Mouse (Mus musculus) myocyte (in vitro differentiated cells): ENCODE results near the gene Pdzd2. TPM values are rescaled to one million over a fixed set of nuclear protein-coding genes. Genes with fewer than 3 reads are reported as not detected.

Source experiments
- H3K27me3 ChIP-seq: one replicate; pipeline ENCODE4 v1.6.1; 2011; ENCODE audit not compliant: control insufficient read depth, insufficient read depth, insufficient read length
- H3K36me3 ChIP-seq: one replicate; pipeline ENCODE4 v1.6.1; 2011; ENCODE audit not compliant: control insufficient read depth, insufficient read depth
- H3K4me2 ChIP-seq: one replicate; pipeline ENCODE4 v1.6.1; 2011; ENCODE audit warnings: low read depth, control low read depth
- H3K4me3 ChIP-seq: one replicate; pipeline ENCODE4 v1.5.1; 2011; ENCODE audit warnings: mild to moderate bottlenecking, control low read depth, moderate library complexity
- H3K79me2 ChIP-seq: one replicate; pipeline ENCODE4 v1.6.1; 2011; ENCODE audit not compliant: control insufficient read depth, insufficient read depth
- H3ac ChIP-seq: one replicate; pipeline ENCODE4 v1.6.1; 2011; ENCODE audit not compliant: control insufficient read depth, insufficient read length
- CEBPB ChIP-seq: IDR thresholded peaks from 2 replicates; pipeline ENCODE4 v1.6.1; 2011; ENCODE audit warnings: mild to moderate bottlenecking, moderate library complexity; ENCODE audit not compliant: poor library complexity, insufficient read depth, severe bottlenecking
- E2F4 ChIP-seq: IDR thresholded peaks from one replicate; pipeline ENCODE4 v1.6.1; 2011; ENCODE audit warnings: mild to moderate bottlenecking, control low read depth, moderate library complexity; ENCODE audit not compliant: insufficient read depth
- MAX ChIP-seq: IDR thresholded peaks from one replicate; pipeline ENCODE4 v1.6.1; 2011; ENCODE audit warnings: low read depth, mild to moderate bottlenecking, control low read depth
- MYOD1 ChIP-seq, 3 experiments: IDR thresholded peaks; one replicate each; pipeline ENCODE4 v1.6.1; 2011; ENCODE audit warnings: control low read depth in 2 of 3, low read depth in 2 of 3, mild to moderate bottlenecking in 2 of 3, moderate library complexity in 1 of 3; ENCODE audit not compliant: insufficient read length in 2 of 3, control insufficient read depth in 1 of 3
- MYOG ChIP-seq, 3 experiments: IDR thresholded peaks; one replicate each; pipeline ENCODE4 v1.6.1; 2011; ENCODE audit warnings: control low read depth in 2 of 3, low read depth in 2 of 3, mild to moderate bottlenecking in 2 of 3; ENCODE audit not compliant: insufficient read length in 2 of 3, control insufficient read depth in 1 of 3, insufficient read depth in 1 of 3
- POLR2A ChIP-seq: IDR thresholded peaks from one replicate; pipeline ENCODE4 v1.6.1; 2011; ENCODE audit warnings: low read depth, mild to moderate bottlenecking, control low read depth, moderate library complexity; ENCODE audit not compliant: insufficient read length
- POLR2AphosphoS2 ChIP-seq: IDR thresholded peaks from one replicate; pipeline ENCODE4 v1.6.1; 2011; ENCODE audit warnings: low read depth, control low read depth; ENCODE audit not compliant: insufficient read length
- REST ChIP-seq: IDR thresholded peaks from one replicate; pipeline ENCODE4 v1.6.1; 2011; ENCODE audit warnings: mild to moderate bottlenecking, control low read depth, moderate library complexity; ENCODE audit not compliant: insufficient read depth, insufficient read length
- SRF ChIP-seq: IDR thresholded peaks from one replicate; pipeline ENCODE4 v1.6.1; 2011; ENCODE audit warnings: low read depth; ENCODE audit not compliant: control insufficient read depth, insufficient read length
- TCF12 ChIP-seq: IDR thresholded peaks from one replicate; pipeline ENCODE4 v1.6.1; 2011; ENCODE audit warnings: mild to moderate bottlenecking, control low read depth; ENCODE audit not compliant: poor library complexity, insufficient read depth, severe bottlenecking
- TCF3 ChIP-seq: IDR thresholded peaks from one replicate; pipeline ENCODE4 v1.6.1; 2011; ENCODE audit warnings: low read depth, control low read depth; ENCODE audit not compliant: insufficient read length
- USF1 ChIP-seq: IDR thresholded peaks from one replicate; pipeline ENCODE4 v1.6.1; 2011; ENCODE audit warnings: low read depth, mild to moderate bottlenecking, control low read depth, moderate library complexity
- polyA plus RNA-seq: library from polyadenylated mRNA; unstranded; fragments of >200 nt; fragmentation: generic; extraction: Trizol; gene quantifications from one replicate; pipeline ENCODE4 v1.2.1, GENCODE M21; 2012; ENCODE audit warnings: missing spikeins

The Pdzd2 gene
- polyA plus RNA-seq, 1 experiment, result 0.01 TPM

- H3K4me2 ChIP-seq, result no peak overlapping the region
- TF ChIP-seq TCF12, result no peak
- TF ChIP-seq SRF, result no peak
- no peak for TF ChIP-seq MAX
- no peak for TF ChIP-seq MYOD1 (IDR thresholded peaks at IDR 0.05; ENCODE audit: control insufficient read depth in 1 of 3, insufficient read length in 2 of 3, low read depth in 2 of 3)
- TF ChIP-seq POLR2AphosphoS2, result no peak
- TF ChIP-seq MYOG (IDR thresholded peaks at IDR 0.05; ENCODE audit: control insufficient read depth in 1 of 3, insufficient read depth in 1 of 3, insufficient read length in 2 of 3, low read depth in 2 of 3), result no peak
- TF ChIP-seq E2F4, result no peak
- TF ChIP-seq REST, result no peak
- TF ChIP-seq CEBPB, result no peak
- no peak for TF ChIP-seq USF1
- no peak for TF ChIP-seq TCF3
- no peak for TF ChIP-seq POLR2A
- H3K27me3 ChIP-seq, result peaks cover 19% of the 10 kb centered on the region
- no peak overlapping the region for H3ac ChIP-seq
- no peaks in the 10 kb centered on the region for H3K36me3 ChIP-seq
- no peaks in the 10 kb centered on the region for H3K79me2 ChIP-seq
- H3K4me3 ChIP-seq, result no peak overlapping the region
Observed at GRCm38 (mm10) chr15:12424187-12424586, 315.5 kb downstream of the Pdzd2 start.

DNA sequence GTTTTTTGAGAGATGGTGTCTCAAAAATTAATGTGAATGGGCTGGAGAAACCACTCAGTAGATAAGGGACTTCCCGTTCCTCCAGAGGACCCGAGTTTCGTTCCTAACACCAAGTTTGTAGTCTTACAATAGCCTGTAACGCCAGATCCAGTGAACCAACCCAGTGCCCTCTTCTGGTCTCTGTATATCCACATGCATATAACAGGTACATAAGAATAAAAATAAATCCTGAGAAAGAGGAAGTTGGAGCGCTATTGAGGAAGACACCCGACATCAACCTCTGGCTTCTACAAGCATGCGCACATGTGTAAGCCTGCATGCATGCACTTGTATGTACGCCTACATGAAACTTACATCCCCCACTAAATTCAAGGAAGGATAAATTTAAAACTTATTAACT, 318.8 kb downstream of the Pdzd2 start:
- Histone ChIP-seq H3K27me3 (peaks cover 27% of the 10 kb centered on the region), H3ac (no peak overlapping the region), H3K36me3 (no peaks in the 10 kb centered on the region), H3K4me3 (no peak overlapping the region), H3K79me2 (no peaks in the 10 kb centered on the region), H3K4me2 (no peak overlapping the region)
- TF ChIP-seq MYOG (IDR thresholded peaks at IDR 0.05; ENCODE audit: control insufficient read depth in 1 of 3, insufficient read depth in 1 of 3, insufficient read length in 2 of 3, low read depth in 2 of 3) (no peak), POLR2AphosphoS2 (no peak), POLR2A (no peak), REST (no peak)

GRCm38 (mm10) chr15:12420376-12420775, 319.3 kb downstream of the Pdzd2 start:
- peaks cover 27% of the 10 kb centered on the region for H3K27me3 ChIP-seq
- no peak overlapping the region for H3K4me3 ChIP-seq

DNA sequence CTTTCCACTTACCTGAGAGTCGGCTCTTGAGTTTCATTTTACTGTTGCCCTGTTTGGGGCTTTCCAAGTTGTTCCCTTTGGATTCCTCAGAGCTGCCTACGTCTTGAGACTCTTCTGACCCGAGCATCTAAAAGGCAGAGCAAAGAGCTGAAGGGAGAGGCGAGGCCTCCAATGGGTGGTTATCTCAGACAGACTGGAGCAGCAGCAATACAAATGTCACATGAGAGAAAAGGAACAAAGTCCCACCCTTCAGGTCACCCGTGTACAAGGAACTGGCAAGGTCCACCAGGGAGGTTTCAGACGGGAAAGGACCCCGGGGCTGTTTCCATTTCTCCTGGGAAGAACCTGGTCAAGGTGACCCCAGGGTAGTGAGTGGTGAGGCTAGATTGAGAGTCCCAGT, 320.3 kb downstream of the Pdzd2 start:
- TF ChIP-seq CEBPB (no peak), POLR2A (no peak), USF1 (no peak), TCF12 (no peak), TCF3 (no peak), MYOD1 (IDR thresholded peaks at IDR 0.05; ENCODE audit: control insufficient read depth in 1 of 3, insufficient read length in 2 of 3, low read depth in 2 of 3) (no peak), MYOG (IDR thresholded peaks at IDR 0.05; ENCODE audit: control insufficient read depth in 1 of 3, insufficient read depth in 1 of 3, insufficient read length in 2 of 3, low read depth in 2 of 3) (no peak), SRF (no peak), E2F4 (no peak), MAX (no peak), REST (no peak), POLR2AphosphoS2 (no peak)
- peaks cover 27% of the 10 kb centered on the region for H3K27me3 ChIP-seq
- H3ac ChIP-seq, result no peak overlapping the region
- no peak overlapping the region for H3K4me2 ChIP-seq
- H3K36me3 ChIP-seq, result no peaks in the 10 kb centered on the region
- no peaks in the 10 kb centered on the region for H3K79me2 ChIP-seq
- H3K4me3 ChIP-seq, result no peak overlapping the region

More at GRCm38 (mm10) chr15:12420376-12420775, 319.3 kb downstream of the Pdzd2 start:
- H3K79me2 ChIP-seq, result no peaks in the 10 kb centered on the region
- H3ac ChIP-seq, result no peak overlapping the region
- no peak overlapping the region for H3K4me2 ChIP-seq
- no peak for TF ChIP-seq USF1
- no peak for TF ChIP-seq MAX
- TF ChIP-seq CEBPB, result no peak
- TF ChIP-seq TCF3, result no peak
- no peak for TF ChIP-seq POLR2A
- no peak for TF ChIP-seq E2F4
- TF ChIP-seq POLR2AphosphoS2, result no peak
- H3K36me3 ChIP-seq, result no peaks in the 10 kb centered on the region

DNA sequence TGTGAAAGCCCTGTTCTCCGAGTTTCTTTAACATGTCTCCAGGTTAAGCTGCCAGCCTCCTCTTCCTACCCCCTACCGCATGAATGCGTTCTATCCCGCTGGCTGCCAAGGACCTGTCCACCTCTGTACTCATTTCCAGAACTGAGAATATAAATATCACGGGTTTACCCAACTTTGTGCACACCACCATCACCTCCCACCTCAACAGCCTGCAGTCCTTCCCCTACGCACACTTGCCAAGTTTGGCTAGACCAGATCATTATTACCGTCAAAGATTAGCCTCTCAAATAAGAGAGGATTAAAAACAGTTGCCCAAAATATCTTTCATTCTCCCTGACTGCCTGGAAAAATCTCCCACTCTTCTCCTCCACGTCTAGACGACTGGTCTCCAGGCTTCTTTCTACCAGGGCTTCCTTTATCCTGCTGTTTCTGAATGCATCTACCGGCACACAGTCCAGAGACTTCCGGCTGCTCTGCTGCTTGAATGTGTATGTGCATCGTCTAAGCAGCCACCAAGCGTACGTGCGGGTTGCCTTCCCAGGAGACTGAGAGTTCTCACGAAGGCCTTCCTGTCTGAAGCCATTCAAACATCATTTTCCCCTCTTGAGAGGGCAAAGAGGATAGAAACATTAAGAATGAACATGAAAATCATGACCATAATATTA, 324.1 kb downstream of the Pdzd2 start:
- Histone ChIP-seq H3K27me3 (peaks cover 27% of the 10 kb centered on the region), H3K4me2 (no peak overlapping the region), H3ac (no peak overlapping the region), H3K79me2 (no peaks in the 10 kb centered on the region), H3K36me3 (no peaks in the 10 kb centered on the region), H3K4me3 (no peak overlapping the region)
- TF ChIP-seq MYOD1 (IDR thresholded peaks at IDR 0.05; ENCODE audit: control insufficient read depth in 1 of 3, insufficient read length in 2 of 3, low read depth in 2 of 3), result no peak
- no peak for TF ChIP-seq MAX
- no peak for TF ChIP-seq E2F4
- TF ChIP-seq POLR2AphosphoS2, result no peak
- TF ChIP-seq CEBPB, result no peak
- no peak for TF ChIP-seq POLR2A
